Mouse (Mus musculus): Measurements from ENCODE around the gene Rnf144a.

Gene Rnf144a

DNA sequence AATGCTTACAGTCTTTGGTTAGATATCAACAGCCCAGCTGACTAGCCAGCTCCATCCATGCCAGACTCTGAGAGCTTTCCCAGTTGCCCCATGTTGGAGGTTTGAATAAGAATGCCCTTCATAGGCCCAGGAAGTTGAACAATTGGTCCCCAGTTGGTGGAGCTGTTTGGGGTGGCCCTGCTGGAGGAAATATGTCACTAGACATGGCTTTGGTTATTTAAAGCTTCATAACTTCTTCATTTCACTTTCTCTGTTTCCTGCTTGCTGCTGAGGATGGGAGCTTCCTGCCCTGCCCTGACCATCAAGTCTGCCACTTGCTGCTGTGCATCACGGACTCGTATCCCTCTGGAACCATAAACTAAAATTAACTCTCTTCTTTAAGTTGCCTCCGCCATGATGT is 4.6 kb downstream of the Rnf144a start:
- DNase-seq (ENCODE audit: low spot score in 2 of 2), result peak in 1 of 2 experiments; percentile 15

DNA sequence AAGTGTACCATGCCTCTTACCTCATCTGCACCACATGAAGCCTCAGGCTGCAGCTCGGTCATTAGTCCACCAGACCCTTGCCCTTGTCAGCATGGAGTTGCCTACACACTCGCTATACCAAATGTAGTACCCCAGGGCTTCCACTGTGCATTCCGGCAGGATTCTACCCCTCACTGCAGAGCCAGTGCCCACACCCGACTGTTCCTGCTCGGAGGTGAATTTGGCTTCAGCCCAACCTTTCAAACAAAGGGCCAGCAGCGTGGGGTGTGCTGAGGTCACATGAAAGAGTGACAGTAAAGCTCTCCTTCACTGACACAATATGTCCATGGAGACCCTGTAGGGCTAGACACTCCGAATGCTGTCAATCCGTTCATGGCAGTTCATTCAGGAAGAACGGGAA is 6.3 kb downstream of the Rnf144a start:
- DNase-seq (ENCODE audit: low spot score in 2 of 2), result no peak

DNA sequence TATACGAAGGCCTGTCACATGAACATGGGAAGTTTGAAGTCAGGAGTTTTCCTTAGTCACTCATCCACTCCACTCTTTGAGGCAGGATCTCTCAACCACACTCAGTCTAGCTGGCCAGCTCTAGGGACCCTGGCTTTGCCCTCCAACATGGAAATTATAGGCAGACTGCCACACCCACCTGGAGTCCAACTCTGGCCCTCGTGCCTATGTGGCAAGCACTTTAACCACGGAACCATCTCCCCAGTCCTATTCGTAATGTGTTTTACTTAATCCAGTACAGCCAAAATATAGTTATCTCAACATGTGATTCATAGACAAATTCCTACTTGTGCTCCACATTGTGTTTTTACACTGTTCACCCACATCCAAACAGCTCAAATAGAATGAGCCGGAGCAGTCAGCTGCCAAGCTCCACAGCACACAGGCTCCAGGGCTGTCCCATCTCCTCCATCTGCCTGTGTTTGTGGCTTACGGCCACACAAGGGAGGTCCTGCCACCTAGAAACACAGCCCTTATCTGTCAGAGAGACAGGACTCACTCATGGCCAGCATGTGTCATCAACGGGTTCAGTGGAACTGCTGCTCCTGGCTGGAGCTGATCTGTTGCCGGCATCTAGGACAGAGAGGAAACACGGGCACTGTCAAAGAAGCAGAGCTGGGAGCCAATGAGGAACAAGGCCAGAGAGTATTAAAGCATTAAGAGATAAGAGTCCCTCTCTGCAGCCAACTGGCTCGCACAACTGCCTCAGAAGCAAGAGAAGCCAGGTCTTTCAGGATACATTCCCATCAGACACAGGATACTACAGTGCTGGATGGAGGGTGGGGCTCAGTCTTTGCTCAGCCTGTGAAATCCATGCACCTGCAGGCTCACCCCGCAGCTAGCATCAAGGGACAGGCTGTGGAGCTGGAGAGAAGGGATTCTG is 10.0 kb downstream of the Rnf144a start:
- DNase-seq (ENCODE audit: low spot score in 2 of 2), result no peak

DNA sequence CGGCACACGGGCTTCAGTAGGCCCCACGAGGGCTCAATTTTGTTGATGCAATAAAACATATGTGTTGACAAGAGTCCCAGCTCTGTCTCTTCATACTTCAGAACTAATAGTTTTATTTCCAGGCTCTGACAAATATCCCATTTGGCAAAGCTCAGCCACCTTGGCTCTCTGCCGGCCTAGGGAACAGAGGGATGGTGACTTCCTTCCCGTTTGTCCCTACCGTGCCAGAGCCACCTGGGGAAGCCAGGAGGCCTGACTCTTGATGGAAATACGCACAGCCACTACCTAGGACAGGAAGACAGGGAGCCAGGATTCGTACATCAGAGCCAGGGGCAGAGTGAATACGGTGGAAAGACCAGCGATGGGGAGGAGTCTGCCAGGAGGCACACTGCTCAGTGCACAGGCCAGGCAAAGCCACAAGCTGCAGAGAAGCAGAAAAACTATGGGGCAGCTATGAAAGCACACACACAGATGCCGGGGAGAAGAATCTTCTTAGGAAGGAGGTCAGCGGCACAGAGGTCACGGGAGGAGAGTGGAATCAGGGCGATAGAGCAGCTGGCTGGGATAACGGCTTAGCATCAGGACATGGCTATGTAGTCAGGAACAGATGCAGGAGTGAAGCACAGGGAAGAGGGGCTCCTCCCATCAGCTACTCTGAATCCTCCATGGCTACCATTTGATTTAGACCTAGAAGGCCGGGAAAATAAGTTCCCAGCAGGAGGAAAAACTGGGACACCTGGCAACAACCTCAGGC is 11.5 kb downstream of the Rnf144a start:
- no peak for DNase-seq (ENCODE audit: low spot score in 2 of 2)

DNA sequence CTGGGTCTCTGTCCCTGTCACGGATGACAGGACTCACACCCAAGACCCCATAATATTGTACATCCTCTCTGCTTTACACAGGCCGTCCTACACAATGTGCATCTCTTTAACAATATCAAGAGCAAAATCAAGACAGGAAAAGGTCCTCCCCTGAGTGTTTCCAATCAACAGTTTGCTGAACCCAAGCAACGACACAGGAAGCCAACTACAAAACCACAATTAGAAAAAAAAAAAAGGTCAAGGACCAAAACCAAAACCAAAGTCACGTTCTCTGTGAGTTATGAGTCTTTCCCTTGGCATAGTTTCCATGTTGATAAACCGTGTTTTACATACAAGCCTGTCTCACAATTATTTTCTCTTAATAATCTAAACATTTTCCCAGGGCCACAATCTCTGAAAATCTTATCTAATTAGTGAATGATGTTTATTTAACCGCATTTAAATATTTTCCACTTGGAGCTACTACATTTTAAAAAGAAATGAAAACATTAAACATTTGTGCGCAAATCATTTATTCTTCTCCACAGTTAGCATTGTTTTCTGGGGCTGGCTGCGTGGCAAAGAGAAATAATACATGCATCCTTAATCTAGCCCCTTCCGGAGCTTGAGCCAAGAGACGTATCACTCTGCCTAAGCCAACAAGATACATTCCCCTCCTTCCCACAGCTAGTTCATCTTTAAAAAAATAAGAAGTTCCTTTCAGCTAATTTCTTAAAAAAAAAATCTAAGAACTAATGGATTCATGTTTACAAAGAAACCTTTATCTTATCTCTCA is 13.2 kb downstream of the Rnf144a start:
- peak; percentile 44 to 47 for DNase-seq (ENCODE audit: low spot score in 2 of 2)

DNA sequence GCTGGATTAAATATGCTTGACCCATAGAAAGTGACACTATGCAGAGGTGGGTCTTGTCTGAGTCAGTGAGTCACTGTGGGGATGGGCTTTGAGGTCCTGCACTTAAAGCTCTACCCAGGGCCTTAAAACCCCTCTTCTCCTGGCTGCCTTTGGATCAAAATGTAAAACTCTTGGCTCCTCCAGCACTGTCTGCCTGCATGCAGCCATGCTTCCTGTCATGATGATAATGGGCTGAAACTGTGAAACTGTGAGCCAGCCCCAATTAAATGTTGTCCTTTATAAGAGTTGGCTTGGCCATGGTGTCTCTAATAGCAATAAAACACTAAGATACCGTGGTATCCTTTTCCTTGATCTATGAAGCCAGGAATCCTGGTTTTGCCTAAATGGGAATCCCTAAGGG is 13.8 kb downstream of the Rnf144a start:
- peak; percentile 9 to 26 for DNase-seq (ENCODE audit: low spot score in 2 of 2)

DNA sequence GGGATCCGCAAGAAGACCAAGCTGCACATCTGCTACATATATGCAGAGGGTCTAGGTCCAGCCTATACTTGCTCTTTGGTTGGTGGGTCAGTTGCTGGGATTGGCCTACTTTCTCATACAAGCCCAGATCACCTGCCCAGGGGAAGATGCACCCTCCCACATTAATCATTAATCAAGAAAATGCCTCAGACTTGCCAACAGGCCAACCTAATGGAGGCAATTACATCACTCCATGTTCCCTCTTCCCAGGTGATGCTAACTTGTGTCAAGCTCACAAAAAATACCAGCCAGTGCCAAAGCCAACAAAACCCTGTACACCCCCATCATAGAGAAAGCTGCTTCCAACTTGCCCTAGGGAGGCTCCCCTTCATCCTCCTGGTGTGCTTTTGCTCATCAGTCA is 14.3 kb downstream of the Rnf144a start:
- DNase-seq (ENCODE audit: low spot score in 2 of 2), result no peak

DNA sequence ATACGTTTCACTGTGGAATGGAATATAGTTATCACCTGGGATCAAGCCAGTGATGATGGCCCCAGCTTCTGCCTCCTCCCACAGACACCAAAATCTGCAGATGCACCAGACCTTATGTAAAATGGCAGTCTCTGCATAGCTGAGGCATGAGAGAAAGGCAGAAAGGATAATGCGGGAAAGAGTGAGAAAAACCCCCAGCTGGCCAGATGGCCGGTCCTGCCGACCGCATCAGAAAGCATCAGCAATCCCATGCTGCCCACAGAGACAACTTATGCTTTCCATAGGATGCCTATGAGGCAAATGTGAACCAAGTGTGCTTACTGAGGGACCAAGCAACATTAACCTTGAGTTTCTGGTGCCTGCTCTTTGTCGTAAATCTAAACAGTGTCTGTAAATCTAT is 15.7 kb downstream of the Rnf144a start:
- DNase-seq (ENCODE audit: low spot score in 2 of 2), result no peak

DNA sequence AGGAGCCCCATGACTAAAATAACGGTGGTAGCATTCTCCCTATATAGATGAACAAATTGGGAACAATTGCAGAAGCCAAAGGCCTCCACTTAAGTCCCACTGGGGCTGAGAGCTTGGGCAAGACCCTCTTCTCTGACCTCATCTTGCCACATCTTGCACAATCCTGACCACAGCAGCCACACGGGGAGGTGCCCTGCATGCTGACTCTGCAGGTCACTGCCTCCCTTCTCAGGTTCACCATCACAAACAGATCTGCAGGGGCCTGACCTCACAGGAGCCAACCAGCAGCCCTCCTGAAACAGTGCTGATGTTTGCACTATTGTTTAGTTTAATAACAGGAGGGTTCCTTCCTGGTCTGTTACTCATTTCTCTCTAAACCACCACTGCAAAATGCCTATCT is 16.5 kb downstream of the Rnf144a start:
- DNase-seq (ENCODE audit: low spot score in 2 of 2), result peak; percentile 31 to 59

DNA sequence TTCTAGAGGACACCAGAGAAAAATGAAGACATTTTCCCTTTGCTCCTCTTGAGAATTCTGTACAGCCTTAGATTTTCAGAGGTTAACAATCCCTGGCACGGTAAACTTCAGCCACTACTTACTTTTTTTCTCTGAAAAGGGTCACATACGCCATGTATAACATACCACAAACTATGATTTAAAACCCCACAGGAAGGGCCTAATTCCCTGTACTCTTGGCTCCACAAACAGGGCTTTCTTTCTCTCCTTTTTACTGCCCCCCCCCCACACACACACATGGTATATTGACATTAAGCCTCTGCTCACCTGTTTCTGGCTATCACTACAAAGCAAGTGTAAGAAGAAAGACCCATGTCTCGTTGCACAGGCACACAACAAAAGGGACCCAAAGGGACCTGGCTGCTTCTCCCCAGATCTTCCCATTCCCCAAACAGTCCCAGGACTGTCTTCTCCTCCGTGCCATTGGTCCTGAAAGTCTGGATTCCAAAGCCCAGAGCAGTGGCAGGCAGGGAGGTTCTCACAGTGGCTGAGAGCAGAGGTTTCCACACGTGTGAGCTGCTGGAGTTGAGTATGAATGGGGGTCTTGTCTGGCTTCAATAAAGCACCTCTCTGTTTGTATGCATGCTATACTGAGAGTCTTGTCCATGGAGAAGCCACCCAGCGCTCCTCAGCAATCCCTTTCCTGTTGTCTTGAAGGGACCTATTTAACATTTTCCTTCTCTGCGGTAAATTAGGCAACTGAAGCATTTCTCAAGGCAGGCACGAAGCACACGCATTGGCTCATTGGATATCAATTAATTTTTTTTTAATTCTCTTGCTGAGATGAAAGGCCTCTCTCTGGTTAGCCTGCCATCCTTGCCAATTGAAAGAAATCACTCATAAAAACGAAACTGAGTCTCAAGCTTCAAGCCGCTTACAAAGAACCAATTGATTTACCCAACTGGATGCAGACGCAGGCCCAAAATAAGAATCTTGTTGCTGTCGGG is 20.3 kb downstream of the Rnf144a start:
- DNase-seq (ENCODE audit: low spot score in 2 of 2), result no peak

DNA sequence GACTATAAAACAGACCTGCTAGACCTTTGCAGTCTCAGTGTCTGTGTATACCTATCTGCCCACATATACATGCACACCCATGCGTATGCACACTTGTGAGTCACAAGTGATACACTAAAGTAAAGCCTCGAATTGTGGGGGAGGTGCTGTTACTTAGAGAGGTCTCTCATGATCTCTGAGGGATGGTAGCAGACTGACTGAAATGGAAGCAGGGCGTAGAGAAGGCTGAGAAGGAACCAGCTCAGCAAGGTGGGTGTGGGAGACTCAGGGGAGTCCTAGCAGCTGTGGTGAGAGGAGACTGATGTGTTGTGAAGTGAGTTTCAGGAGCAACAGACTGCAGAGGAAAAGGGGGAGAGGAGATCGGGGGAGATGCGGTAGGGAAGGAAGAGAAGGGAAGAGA is 21.8 kb downstream of the Rnf144a start:
- no peak for DNase-seq (ENCODE audit: low spot score in 2 of 2)

DNA sequence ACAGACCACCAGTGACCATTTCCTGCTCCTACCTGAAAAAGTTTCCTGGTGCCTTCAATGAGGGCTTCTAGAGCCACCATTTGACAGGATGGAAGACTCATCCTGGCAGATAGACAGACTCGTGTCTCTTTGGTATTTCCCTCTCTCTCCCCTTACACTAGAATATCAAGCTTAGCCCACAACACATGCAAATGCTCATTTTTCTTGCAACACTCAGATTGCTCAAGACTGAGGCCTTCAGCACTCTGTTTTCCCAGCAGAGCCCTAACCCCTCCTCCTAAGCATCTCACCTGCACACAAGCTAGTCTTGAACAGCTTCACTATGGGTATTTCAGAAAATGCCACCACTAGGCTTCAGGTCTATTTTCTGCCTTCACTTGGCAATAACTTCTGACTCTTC is 23.9 kb downstream of the Rnf144a start:
- DNase-seq (ENCODE audit: low spot score in 2 of 2), result no peak

DNA sequence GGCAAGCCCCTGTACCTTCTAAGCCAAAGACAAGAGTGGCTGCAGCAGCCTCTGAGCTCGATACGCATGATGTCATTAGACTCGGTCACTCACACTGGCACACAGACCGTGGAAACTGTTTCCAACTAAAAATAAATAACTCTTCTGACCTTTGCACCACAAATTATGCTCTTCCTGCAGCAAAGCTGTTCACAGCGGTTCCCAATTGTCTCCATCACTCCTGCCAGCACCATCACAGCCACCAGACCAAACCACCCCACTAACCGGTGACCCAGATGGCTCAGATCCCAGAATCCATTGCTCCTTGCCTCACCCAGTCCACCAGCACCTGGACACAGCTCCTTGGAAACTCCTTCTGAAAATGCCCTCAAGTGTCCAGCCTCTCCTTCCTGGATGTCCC is 27.5 kb downstream of the Rnf144a start:
- no peak for DNase-seq (ENCODE audit: low spot score in 2 of 2)

DNA sequence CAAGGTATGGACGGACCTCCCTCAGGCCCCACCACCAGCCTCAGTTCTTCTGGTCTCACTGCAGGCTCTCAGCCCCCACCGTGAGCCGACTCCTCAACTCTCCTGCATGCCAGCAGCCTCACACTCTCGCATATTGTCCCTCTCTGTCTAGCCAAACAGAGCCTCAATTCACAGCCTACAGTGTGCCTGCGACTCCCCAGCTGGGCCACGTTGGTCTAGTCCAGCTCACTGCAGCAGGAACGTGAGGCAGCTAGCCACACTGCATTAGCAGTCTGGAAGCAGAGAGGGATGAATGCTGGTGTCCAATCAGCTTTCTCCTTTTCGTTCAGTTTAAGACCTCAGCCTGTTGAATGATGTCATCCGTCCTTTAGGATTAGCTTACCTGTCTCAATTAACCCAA is 28.1 kb downstream of the Rnf144a start:
- no peak for DNase-seq (ENCODE audit: low spot score in 2 of 2)

DNA sequence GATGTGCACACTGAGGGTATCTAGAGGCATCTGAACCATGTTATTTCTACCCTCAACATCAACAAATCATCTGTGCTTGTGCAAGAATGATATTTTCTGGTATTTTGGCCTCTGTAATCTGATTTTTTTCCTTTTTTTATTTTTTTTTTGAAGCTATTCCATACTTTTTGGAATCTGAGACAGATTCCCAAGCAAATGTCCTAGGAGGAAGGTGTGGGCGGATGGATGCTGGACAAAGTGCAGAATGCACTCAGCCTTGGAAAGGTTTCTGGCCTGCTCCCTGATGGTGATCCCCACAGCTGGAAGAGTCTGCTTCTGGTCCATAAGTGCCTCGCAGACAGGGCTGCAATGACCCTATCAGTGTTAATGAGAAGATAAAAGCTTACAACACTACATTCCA is 28.9 kb downstream of the Rnf144a start:
- DNase-seq (ENCODE audit: low spot score in 2 of 2), result no peak

DNA sequence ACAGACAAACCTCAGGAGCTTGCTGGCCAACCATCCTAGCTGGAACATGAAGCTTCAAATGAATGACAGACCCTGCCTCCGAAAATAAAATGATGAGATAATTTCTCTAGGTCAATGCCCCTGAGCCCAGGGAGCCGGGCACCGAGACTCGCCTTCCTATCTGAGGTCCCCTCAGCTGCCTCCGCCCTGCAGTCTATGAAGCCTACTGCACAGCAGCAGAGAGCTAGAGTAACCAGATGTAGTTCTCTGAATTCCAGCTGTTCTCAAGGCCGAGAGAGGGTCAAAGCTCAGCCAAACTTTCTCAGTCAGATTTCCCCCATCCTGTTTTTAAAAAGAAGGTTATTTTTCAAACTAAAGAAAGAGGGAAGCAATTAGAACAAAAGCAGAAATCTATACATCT is 29.3 kb downstream of the Rnf144a start:
- DNase-seq (ENCODE audit: low spot score in 2 of 2), result no peak

DNA sequence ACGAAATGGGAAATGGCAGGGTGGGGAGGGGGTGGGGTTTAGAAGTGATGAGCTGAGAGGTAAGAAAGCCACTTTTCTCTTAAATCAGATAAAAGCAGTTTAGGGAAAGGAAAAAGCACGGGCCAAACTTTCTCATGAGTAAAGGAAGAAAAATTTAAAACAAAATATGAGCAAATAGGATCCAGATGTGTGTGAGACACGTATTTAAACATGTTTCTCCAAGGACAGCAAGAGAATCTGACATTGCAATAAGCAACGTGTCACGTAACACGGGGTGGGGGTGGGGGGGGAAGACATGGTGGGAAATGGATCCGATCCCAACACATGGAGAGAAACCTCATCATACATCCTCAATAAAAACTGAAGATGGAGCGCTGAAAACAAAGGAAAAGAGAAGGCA is 33.3 kb downstream of the Rnf144a start:
- no peak for DNase-seq (ENCODE audit: low spot score in 2 of 2)

DNA sequence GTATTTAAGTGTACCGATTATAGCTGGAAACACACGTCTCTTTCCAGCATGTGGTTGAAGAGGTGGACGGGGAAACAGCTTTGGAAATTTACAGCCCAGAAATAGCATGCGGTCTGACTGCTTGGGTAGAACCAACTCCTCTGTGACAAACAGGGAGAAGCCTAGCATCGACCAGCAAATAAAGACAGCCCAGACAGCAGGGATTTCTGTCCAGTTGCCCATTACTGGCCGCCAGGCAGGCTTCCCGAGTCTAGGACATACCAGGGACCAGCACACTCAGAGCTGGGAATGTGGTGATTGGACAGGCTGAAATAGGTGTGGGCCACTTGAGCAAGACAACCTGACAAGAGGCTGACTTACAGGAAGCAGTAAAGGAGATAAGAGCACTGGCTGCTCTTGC is 35.3 kb downstream of the Rnf144a start:
- no peak for DNase-seq (ENCODE audit: low spot score in 2 of 2)

DNA sequence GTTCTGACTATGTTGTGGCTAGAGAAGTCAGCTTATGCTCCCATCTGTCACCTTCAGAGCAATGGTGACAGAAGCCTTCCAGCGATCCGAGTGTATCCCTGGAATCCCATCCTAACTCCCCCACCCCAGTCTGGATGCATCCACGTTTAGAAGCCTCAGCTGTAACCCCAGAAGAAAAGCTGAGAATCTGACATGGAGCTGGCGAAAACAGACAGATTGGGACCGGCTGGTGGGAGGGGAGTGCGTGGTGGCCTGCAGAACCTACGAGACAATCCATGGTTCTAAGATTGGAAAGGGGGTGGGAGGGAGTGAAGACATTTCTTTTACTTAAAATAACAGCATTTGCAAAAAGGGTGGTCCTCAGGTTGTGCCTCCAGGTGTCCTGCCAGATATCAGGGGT is 37.4 kb downstream of the Rnf144a start:
- DNase-seq (ENCODE audit: low spot score in 2 of 2), result no peak

DNA sequence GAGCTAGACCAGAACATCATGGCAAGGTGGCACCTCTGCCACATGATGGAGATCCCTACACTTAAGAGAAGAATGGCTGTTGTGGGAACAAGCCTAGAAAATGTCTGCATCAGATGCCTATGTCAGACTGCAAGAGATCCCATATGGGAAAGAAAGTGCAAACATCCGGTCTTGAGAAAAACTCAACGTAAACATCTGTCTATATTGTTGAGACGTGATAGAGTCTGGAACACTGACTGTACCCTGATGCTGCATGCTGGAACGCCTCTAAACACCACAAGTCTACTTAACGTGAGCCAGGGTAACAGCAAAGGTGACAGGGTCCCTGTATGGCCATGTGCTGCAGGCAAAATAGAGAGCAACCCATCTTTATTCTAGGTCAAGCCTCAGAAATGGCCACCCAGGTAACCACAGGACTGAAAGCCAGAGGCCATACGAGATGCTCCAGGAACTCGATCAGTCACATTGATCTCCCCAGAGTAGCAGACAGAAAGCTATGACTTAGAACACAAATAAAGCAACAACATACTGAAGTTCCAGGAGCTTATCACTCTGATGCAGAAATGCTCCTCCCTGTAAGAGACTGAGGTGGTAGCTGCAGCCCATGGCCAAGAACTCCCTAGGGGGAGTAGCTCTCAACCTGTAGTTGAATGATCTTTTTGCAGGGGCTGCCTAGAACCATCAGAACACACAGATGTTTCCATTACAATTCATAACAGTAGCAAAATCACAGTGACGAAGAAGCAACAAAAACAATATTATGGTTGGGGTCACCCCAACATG is 38.3 kb downstream of the Rnf144a start:
- DNase-seq (ENCODE audit: low spot score in 2 of 2), result no peak
